Comparison of ENCODE assay signal across 31 mouse cellular contexts in the genomic region with DNA sequence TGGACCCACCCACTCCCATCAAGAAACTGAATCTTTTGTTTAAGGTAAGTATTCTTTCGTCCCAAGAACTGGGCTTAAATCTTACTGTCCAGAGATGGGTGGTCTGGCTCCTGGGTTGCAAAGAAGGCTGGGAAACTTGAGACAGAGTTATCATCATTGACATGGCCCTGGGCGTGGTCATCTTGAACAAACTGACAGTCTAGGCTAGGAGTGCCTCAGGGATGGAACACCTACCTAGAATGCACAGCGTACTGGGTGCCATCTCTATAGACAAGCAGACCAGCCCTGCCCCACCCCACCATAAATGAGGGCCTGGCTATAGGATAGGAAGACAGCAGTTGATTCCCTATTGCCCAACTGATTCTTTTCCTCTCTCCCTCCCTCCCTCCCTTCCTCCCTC. TPM values are rescaled to one million over a fixed set of nuclear protein-coding genes. Genes with fewer than 3 reads are reported as not detected.
DNase-seq lines count a peak whose midpoint lies in the region; ATAC-seq lines count a peak whose summit lies in the region.
"Had no signal": no experiment of that assay in that cellular context is flagged by ENCODE, and none has a peak within 500 bp of the region (broad histone marks: within the 10 kb centered on the region; RNA-seq: fewer than 3 reads in every experiment).

No protein-coding gene starts in this region.

- no peak overlapping the region for H3K27ac ChIP-seq in liver, embryonic 11.5 days (ENCODE audit: low read depth, low read length)
- H3K27ac ChIP-seq in liver, embryonic 16.5 days (ENCODE audit: low read length), result 0 out of 2 replicates have a peak overlapping the region, but pooled peaks have one; percentile 19
- no peak overlapping the region for H3K27ac ChIP-seq in midbrain, embryonic 11.5 days (ENCODE audit: low read depth, low read length)
- H3K27ac ChIP-seq: embryonic facial prominence, embryonic 12.5 days; heart, adult 2 months; hindbrain, embryonic 13.5 days; kidney, postnatal 0 days; limb, embryonic 12.5 days; macrophage; midbrain, embryonic 10.5 days had no signal

- H3K36me3 ChIP-seq in liver, embryonic 11.5 days (ENCODE audit: control insufficient read depth, insufficient read depth, low read length), result no peaks in the 10 kb centered on the region
- H3K36me3 ChIP-seq in liver, embryonic 16.5 days (ENCODE audit: control insufficient read depth, insufficient read depth), result no peaks in the 10 kb centered on the region
- H3K36me3 ChIP-seq in midbrain, embryonic 11.5 days (ENCODE audit: control insufficient read depth, insufficient read depth, low read length), result no peaks in the 10 kb centered on the region
- H3K36me3 ChIP-seq: embryonic facial prominence, embryonic 12.5 days; heart, embryonic 12.5 days; hindbrain, embryonic 13.5 days; limb, embryonic 12.5 days; midbrain, embryonic 10.5 days had no signal

- H3K27me3 ChIP-seq in liver, embryonic 11.5 days (replicated peaks; ENCODE audit: control insufficient read depth, insufficient read depth, low read length), result no peaks in the 10 kb centered on the region
- no peaks in the 10 kb centered on the region for H3K27me3 ChIP-seq in liver, embryonic 16.5 days (ENCODE audit: control insufficient read depth, insufficient read depth, low read depth, low read length)
- H3K27me3 ChIP-seq in midbrain, embryonic 11.5 days (ENCODE audit: control insufficient read depth, insufficient read depth, low read length), result no peaks in the 10 kb centered on the region
- H3K27me3 ChIP-seq: embryonic facial prominence, embryonic 12.5 days; hindbrain, embryonic 13.5 days; limb, embryonic 12.5 days had no signal

- intact Hi-C loops in left cerebral cortex, postnatal 36 days (cut with DNase I), result no loop called here

- 0 out of 2 replicates have a peak overlapping the region, but pooled peaks have one; percentile 4 for H3K4me2 ChIP-seq in liver, embryonic 11.5 days
- H3K4me2 ChIP-seq in liver, embryonic 16.5 days (ENCODE audit: low read depth, low read length), result peak overlapping the region; percentile 15; the same call in 1 of the 2 replicates
- H3K4me2 ChIP-seq in midbrain, embryonic 11.5 days, result no peak overlapping the region
- H3K4me2 ChIP-seq: embryonic facial prominence, embryonic 12.5 days; heart, embryonic 12.5 days; hindbrain, embryonic 13.5 days; limb, embryonic 12.5 days had no signal

- DNase-seq in c-Kit-negative CD71-positive TER-119-positive erythroid progenitor cells, embryonic 14.5 days (ENCODE audit: low read depth, low spot score), result peak; percentile 24
- DNase-seq in liver, embryonic 11.5 days (ENCODE audit: low spot score), result no peak
- DNase-seq in midbrain, embryonic 11.5 days (ENCODE audit: low spot score, missing footprints), result no peak
- DNase-seq in frontal cortex, postnatal 14 days (ENCODE audit: low spot score in 2 of 2), result no peak
- DNase-seq in left cerebral cortex, postnatal 36 days (ENCODE audit: low spot score in 2 of 2), result no peak
- no peak for DNase-seq in thymus, postnatal 14 days
- DNase-seq: adrenal gland, postnatal 25 days; cerebellum, adult 11 months; cerebellum, adult 9-10 months; cerebellum, postnatal 36 days; embryo, embryonic 11 days; heart, adult 2 months; heart, postnatal 4 days; kidney, adult 2 months; lung, adult 18-20 months; retina, postnatal 1 day; spleen, adult 18-20 months; thymus, adult 2 months; thymus, postnatal 4 days had no signal

- H3K4me1 ChIP-seq in liver, embryonic 11.5 days (replicated peaks; ENCODE audit: control insufficient read depth, insufficient read depth, low read length), result peaks cover 4% of the 10 kb centered on the region; the same call in 1 of the 2 replicates
- peaks cover 24% of the 10 kb centered on the region for H3K4me1 ChIP-seq in liver, embryonic 16.5 days (ENCODE audit: control insufficient read depth, low read depth, low read length)
- H3K4me1 ChIP-seq in midbrain, embryonic 11.5 days (ENCODE audit: control insufficient read depth, insufficient read depth, low read length), result no peaks in the 10 kb centered on the region
- H3K4me1 ChIP-seq: embryonic facial prominence, embryonic 12.5 days; heart, embryonic 12.5 days; hindbrain, embryonic 13.5 days had no signal

- H3K9me3 ChIP-seq in liver, embryonic 11.5 days (ENCODE audit: control insufficient read depth, low read length), result no peaks in the 10 kb centered on the region
- H3K9me3 ChIP-seq in liver, embryonic 16.5 days (replicated peaks; ENCODE audit: control insufficient read depth, low read length), result no peaks in the 10 kb centered on the region
- no peaks in the 10 kb centered on the region for H3K9me3 ChIP-seq in midbrain, embryonic 11.5 days (ENCODE audit: control insufficient read depth, low read length)
- H3K9me3 ChIP-seq: embryonic facial prominence, embryonic 12.5 days; heart, embryonic 12.5 days; hindbrain, embryonic 13.5 days; limb, embryonic 12.5 days; midbrain, embryonic 10.5 days had no signal

- WGBS in liver, embryonic 11.5 days, result 51% methylated on average over 3 of the region's 3 CpGs
- WGBS in liver, embryonic 16.5 days (ENCODE audit: insufficient replicate concordance), result 31% methylated on average over 3 of the region's 3 CpGs
- 95% methylated on average over 3 of the region's 3 CpGs for WGBS in midbrain, embryonic 11.5 days

- no peak overlapping the region for H3K4me3 ChIP-seq in liver, embryonic 11.5 days (ENCODE audit: low read depth, low read length)
- H3K4me3 ChIP-seq in liver, embryonic 16.5 days (ENCODE audit: low read depth, low read length), result no peak overlapping the region
- H3K4me3 ChIP-seq in midbrain, embryonic 11.5 days (ENCODE audit: low read depth, low read length), result no peak overlapping the region
- H3K4me3 ChIP-seq: embryonic facial prominence, embryonic 12.5 days; heart, adult 2 months; heart, embryonic 12.5 days; hindbrain, embryonic 13.5 days; limb, embryonic 12.5 days; midbrain, embryonic 10.5 days had no signal

- H3K9ac ChIP-seq in liver, embryonic 11.5 days (ENCODE audit: low read depth, low read length), result no peak overlapping the region
- H3K9ac ChIP-seq in liver, embryonic 16.5 days (ENCODE audit: low read depth, low read length), result no peak overlapping the region
- H3K9ac ChIP-seq in midbrain, embryonic 11.5 days (ENCODE audit: low read length), result no peak overlapping the region
- H3K9ac ChIP-seq: embryonic facial prominence, embryonic 12.5 days; heart, embryonic 12.5 days; hindbrain, embryonic 13.5 days; limb, embryonic 12.5 days had no signal

- ATAC-seq in common myeloid progenitor, adult 5-6 weeks (replicated peaks; ENCODE audit: low read depth, poor library complexity, severe bottlenecking), result peak; percentile 42; the same call in 1 of the 2 replicates
- ATAC-seq in liver, embryonic 11.5 days (replicated peaks; ENCODE audit: low FRiP score), result peak; percentile 97
- peak; percentile 97 for ATAC-seq in liver, embryonic 16.5 days (ENCODE audit: low read depth)
- ATAC-seq in midbrain, embryonic 11.5 days (ENCODE audit: low FRiP score), result no peak
- ATAC-seq: CD4-positive, CD25-positive, alpha-beta regulatory T cell, adult 4 months; forebrain, embryonic 16.5 days; lung, postnatal 0 days had no signal

RNA-seq across cellular contexts. Expression of gene Slc16a6, which starts 44.4 kb away (rescaled TPM):
- 11.5 and 12.8 TPM in 2 replicates for total RNA-seq in common myeloid progenitor, adult 5-6 weeks (2017)
- polyA plus RNA-seq in liver, embryonic 11.5 days (2014; fragmentation: Nextera tagmentation; extraction: Ambion mirVana), result 52.2 and 58.7 TPM in 2 replicates
- 32.0 and 33.4 TPM in 2 replicates for polyA plus RNA-seq in liver, embryonic 16.5 days (2015; fragmentation: Nextera tagmentation; extraction: Ambion mirVana)
- polyA plus RNA-seq in midbrain, embryonic 11.5 days (2014; fragmentation: Nextera tagmentation; extraction: Ambion mirVana), result 3.6 TPM in 2 replicates
- total RNA-seq in left cerebral cortex, postnatal 36 days (2021), result 10 to 100 TPM; 10.2 to 12.6 TPM

RNA-seq across cellular contexts. Expression of gene Arsg, which starts 44.6 kb away (rescaled TPM):
- 1.8 and 2.7 TPM in 2 replicates for total RNA-seq in common myeloid progenitor, adult 5-6 weeks (2017)
- polyA plus RNA-seq in liver, embryonic 11.5 days (2014; fragmentation: Nextera tagmentation; extraction: Ambion mirVana), result 5.8 and 6.2 TPM in 2 replicates
- polyA plus RNA-seq in liver, embryonic 16.5 days (2015; fragmentation: Nextera tagmentation; extraction: Ambion mirVana), result 3.2 and 3.8 TPM in 2 replicates
- 2.9 and 4.7 TPM in 2 replicates for polyA plus RNA-seq in midbrain, embryonic 11.5 days (2014; fragmentation: Nextera tagmentation; extraction: Ambion mirVana)
- total RNA-seq in left cerebral cortex, postnatal 36 days (2021), result 10 to 100 TPM; 11.6 to 14.2 TPM
